Mouse (Mus musculus) midbrain, embryonic 12.5 days (tissue): ENCODE measurements at regions not wholly inside any gene's neighbourhood (a gene's known extent, or its start where the extent isn't known, plus 50 kb on each side); places are given as distances from the start of the nearest gene placed in this dataset.

Source experiments
- ATAC-seq: fragments of 200-750 bp; cut with Nextera tagmentation; 2 replicates; pipeline ENCODE4 v1.8.0; 2017; ENCODE audit warnings: low read depth, moderate TSS enrichment, moderate library complexity; ENCODE audit not compliant: low FRiP score
- H3K27ac ChIP-seq: fragments of 300-500 bp; sonication (generic); replicated peaks from 2 replicates; pipeline ENCODE4 v1.5.1; 2016; ENCODE audit warnings: mild to moderate bottlenecking
- H3K27me3 ChIP-seq: fragments of 300-500 bp; sonication (generic); 2 replicates; pipeline ENCODE4 v1.6.1; 2016; ENCODE audit warnings: mild to moderate bottlenecking
- H3K36me3 ChIP-seq: fragments of 300-500 bp; sonication (generic); 2 replicates; pipeline ENCODE4 v1.6.1; 2016
- H3K4me1 ChIP-seq: fragments of 300-500 bp; sonication (generic); 2 replicates; pipeline ENCODE4 v1.6.1; 2016
- H3K4me2 ChIP-seq: fragments of 300-500 bp; sonication (generic); replicated peaks from 2 replicates; pipeline ENCODE4 v1.6.1; 2016; ENCODE audit warnings: mild to moderate bottlenecking, moderate library complexity
- H3K4me3 ChIP-seq: fragments of 300-500 bp; sonication (generic); 2 replicates; pipeline ENCODE4 v1.5.1; 2016; ENCODE audit warnings: mild to moderate bottlenecking
- H3K9ac ChIP-seq: fragments of 300-500 bp; sonication (generic); replicated peaks from 2 replicates; pipeline ENCODE4 v1.6.1; 2016; ENCODE audit warnings: mild to moderate bottlenecking, moderate library complexity
- H3K9me3 ChIP-seq: fragments of 300-500 bp; sonication (generic); 2 replicates; pipeline ENCODE4 v1.6.1; 2016; ENCODE audit warnings: mild to moderate bottlenecking
- WGBS: fragments of 180-500 bp; shearing (Covaris S2); methylation state at CpG from one replicate; pipeline ENCODE4 v1.1.7; 2016; 5-methylcytosine and 5-hydroxymethylcytosine counted together

DNA sequence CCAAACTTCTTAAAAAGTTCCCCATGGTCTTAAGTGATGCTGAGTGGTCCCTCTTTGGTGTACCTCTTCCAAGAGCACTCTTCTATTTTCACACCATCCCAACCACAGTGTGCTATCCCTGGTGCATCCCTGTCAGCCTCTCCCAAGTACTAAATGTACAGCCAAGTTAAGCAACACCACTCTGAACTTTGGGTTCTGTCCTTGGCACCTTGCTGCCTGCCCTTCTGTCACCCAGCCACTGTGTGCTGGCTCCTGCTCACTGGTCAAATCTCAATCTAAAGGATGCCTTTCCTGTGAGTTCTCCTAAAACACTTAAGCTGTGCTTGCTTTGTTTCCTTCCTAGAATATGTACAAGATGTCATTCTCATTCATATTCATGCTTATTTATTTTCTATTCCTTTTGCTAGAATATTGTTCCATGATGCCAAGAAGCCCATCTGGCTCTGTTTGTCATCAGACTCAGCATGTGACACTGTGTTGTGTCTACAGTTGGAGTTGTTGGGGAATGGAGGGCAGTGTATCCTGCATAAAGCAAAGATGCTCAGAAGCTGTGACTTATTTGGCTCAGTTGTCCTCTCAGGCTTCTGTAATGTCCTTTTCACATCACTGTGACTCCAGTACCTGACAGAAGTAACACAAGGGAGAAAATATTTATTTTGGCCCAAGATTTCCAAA, 388.4 kb upstream of the Kdm8 start:
- Histone ChIP-seq H3K27ac (no peak overlapping the region), H3K36me3 (no peaks in the 10 kb centered on the region), H3K27me3 (no peaks in the 10 kb centered on the region), H3K4me1 (no peaks in the 10 kb centered on the region), H3K4me3 (no peak overlapping the region), H3K4me2 (no peak overlapping the region), H3K9ac (no peak overlapping the region), H3K9me3 (no peaks in the 10 kb centered on the region)
- no peak for ATAC-seq

DNA sequence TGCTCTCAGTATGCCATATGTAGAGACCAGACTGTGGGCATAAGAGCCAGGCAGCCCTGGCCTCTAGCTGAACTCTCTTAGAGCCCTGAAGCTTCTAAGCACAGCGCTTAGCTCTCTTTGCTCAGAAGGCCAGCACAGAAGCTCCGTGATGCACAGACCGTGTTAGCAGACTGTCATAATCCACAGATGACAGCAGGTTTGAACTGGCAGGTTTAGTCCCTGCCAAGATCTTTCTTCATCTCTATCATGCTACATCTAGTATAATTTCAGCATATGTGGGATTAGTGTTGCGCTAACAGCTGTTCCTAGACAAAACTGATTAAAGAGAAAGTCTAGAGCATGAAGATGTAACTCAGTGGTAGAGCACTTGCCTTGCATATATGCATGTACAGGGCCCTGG, 342.0 kb upstream of the Kdm8 start:
- WGBS, result 94% methylated on average over 4 of the region's 4 CpGs
- H3K9ac ChIP-seq, result no peak overlapping the region
- no peak overlapping the region for H3K4me3 ChIP-seq
- no peaks in the 10 kb centered on the region for H3K27me3 ChIP-seq
- no peaks in the 10 kb centered on the region for H3K9me3 ChIP-seq
- H3K4me2 ChIP-seq, result no peak overlapping the region
- H3K4me1 ChIP-seq, result no peaks in the 10 kb centered on the region
- no peak overlapping the region for H3K27ac ChIP-seq
- ATAC-seq, result no peak
- no peaks in the 10 kb centered on the region for H3K36me3 ChIP-seq

GRCm38 (mm10) chr7:125104011-125104410, 340.5 kb upstream of the Kdm8 start:
- H3K9me3 ChIP-seq, result no peaks in the 10 kb centered on the region
- no peak overlapping the region for H3K27ac ChIP-seq
- no peak overlapping the region for H3K4me2 ChIP-seq
- no peak overlapping the region for H3K9ac ChIP-seq
- H3K36me3 ChIP-seq, result no peaks in the 10 kb centered on the region
- H3K4me1 ChIP-seq, result no peaks in the 10 kb centered on the region; the same call in 1 of the 2 replicates
- 84% methylated on average over 4 of the region's 4 CpGs for WGBS
- H3K4me3 ChIP-seq, result no peak overlapping the region
- no peak for ATAC-seq
- no peaks in the 10 kb centered on the region for H3K27me3 ChIP-seq

DNA sequence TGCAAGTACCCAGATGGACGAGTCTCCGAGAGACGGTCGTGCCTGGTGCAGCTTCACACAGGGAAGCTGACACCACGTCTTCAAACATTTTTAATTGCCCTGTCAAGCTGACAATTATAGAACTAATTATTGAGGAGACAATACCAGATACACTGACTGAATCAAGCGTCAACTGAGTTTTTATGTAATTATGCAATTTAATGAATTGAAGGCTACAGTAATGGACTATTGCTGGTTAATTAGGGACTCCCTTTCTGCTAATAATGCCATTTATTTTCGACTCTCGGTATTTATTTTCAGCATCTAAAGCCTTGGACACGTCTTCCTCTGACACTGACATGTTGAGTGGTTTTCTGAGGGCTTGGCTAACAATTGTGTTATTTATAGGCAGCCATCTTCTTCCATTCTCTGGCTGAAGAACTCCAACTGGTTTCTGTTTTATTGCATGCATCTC, 331.6 kb upstream of the Kdm8 start:
- no peak overlapping the region for H3K4me2 ChIP-seq
- no peaks in the 10 kb centered on the region for H3K9me3 ChIP-seq
- H3K9ac ChIP-seq, result no peak overlapping the region
- H3K4me1 ChIP-seq, result no peaks in the 10 kb centered on the region; the same call in 1 of the 2 replicates
- H3K4me3 ChIP-seq, result no peak overlapping the region
- no peak overlapping the region for H3K27ac ChIP-seq
- H3K27me3 ChIP-seq, result no peaks in the 10 kb centered on the region
- no peaks in the 10 kb centered on the region for H3K36me3 ChIP-seq
- no peak for ATAC-seq
- WGBS, result 79% methylated on average over 9 of the region's 9 CpGs

DNA sequence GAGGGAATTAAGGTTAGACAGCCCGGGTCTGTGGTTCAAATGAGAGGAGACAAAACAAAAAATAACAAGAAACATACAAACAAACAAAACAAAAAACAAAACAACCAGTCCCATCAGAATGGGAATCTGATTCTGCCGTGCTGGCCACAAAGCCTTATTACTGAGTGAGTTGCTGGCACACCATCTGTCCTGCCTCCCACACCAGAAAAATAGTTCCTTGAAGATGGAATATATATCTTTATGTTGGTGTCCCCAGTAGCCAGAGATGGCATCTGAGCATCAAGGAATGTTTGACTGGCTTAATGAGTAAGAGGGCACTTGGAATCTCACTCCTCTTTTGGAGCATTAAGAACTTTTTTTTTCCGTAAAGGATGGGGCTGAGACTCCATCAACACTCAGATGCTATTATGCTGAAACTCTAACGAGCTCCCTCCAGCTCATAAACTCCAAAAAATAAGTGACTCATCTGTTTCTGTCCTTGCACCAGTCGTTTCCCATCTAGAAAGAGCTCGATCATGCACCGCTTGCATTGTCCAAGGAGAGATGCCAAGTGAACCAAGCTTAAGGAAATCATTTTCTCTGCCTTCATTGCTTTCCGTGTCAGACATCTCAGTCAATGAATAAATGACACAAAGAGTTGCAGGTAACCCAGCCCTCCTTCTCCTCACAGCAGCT, 329.0 kb upstream of the Kdm8 start:
- no peaks in the 10 kb centered on the region for H3K4me1 ChIP-seq
- no peak overlapping the region for H3K4me3 ChIP-seq
- H3K36me3 ChIP-seq, result no peaks in the 10 kb centered on the region
- no peak overlapping the region for H3K4me2 ChIP-seq
- H3K27ac ChIP-seq, result no peak overlapping the region
- no peaks in the 10 kb centered on the region for H3K9me3 ChIP-seq
- no peaks in the 10 kb centered on the region for H3K27me3 ChIP-seq
- no peak overlapping the region for H3K9ac ChIP-seq
- WGBS, result 80% methylated on average over 8 of the region's 8 CpGs
- no peak for ATAC-seq

DNA sequence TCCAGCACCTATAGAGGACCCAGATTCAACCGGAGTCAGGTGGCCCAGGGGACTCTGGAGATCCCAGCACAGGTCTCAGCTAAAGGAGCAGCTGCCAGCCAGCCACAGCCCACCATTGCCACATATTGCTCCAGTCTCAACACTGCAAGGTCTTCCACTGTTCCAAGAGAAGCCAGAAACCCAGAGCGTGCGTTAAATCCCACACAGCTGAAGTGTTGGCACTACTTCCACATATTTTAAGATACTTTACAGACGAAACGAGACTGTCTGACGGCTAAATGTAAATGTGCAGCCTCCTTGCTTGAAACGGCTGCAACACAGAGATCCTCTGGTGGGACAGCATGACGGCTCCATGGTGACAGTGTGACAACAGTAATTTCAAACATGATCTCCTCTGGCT, 327.3 kb upstream of the Kdm8 start:
- no peaks in the 10 kb centered on the region for H3K36me3 ChIP-seq
- H3K4me1 ChIP-seq, result no peaks in the 10 kb centered on the region
- WGBS, result 87% methylated on average over 8 of the region's 8 CpGs

DNA sequence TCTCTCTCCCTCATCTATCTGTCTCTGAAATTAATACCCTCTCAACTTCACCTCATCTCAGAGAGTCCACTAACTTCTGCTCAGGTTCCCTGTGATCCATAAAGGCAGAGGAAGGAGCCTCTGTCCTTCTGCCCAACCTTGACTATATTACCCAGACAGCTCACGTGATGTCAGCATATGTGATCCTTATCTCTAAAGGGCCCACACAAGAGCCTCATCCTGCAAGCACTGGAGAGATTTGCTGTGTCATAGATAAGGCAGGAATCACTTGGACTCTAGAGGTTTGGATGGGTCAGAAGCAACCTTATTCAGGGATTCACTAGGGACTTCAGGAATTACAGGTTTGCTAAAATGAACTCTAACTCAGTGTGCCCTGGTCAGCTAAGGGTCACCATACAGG, 315.3 kb upstream of the Kdm8 start:
- H3K36me3 ChIP-seq, result no peaks in the 10 kb centered on the region
- H3K27ac ChIP-seq, result no peak overlapping the region
- no peak overlapping the region for H3K4me2 ChIP-seq
- WGBS, result 82% methylated on average over 1 of the region's 1 CpGs
- H3K9ac ChIP-seq, result no peak overlapping the region
- no peak for ATAC-seq
- H3K4me3 ChIP-seq, result no peak overlapping the region
- H3K9me3 ChIP-seq, result no peaks in the 10 kb centered on the region
- H3K27me3 ChIP-seq, result no peaks in the 10 kb centered on the region
- H3K4me1 ChIP-seq, result no peaks in the 10 kb centered on the region

More for the DNA sequence above, 327.3 kb upstream of the Kdm8 start:
- Histone ChIP-seq H3K9me3 (no peaks in the 10 kb centered on the region), H3K4me3 (no peak overlapping the region), H3K4me2 (no peak overlapping the region), H3K27me3 (no peaks in the 10 kb centered on the region), H3K9ac (no peak overlapping the region), H3K27ac (no peak overlapping the region)
- ATAC-seq, result no peak

- no peak overlapping the region for H3K4me3 ChIP-seq
- no peaks in the 10 kb centered on the region for H3K9me3 ChIP-seq
- no peak for ATAC-seq
- no peaks in the 10 kb centered on the region for H3K27me3 ChIP-seq
- H3K9ac ChIP-seq, result no peak overlapping the region
- H3K4me1 ChIP-seq, result no peaks in the 10 kb centered on the region
- H3K36me3 ChIP-seq, result no peaks in the 10 kb centered on the region
- H3K4me2 ChIP-seq, result no peak overlapping the region
- H3K27ac ChIP-seq, result no peak overlapping the region
- 70% methylated on average over 1 of the region's 1 CpGs for WGBS
These were observed 312.5 kb upstream of the Kdm8 start for GRCm38 (mm10) chr7:125131968-125132367.

GRCm38 (mm10) chr7:125138607-125139006, 305.9 kb upstream of the Kdm8 start:
- Histone ChIP-seq H3K9ac (no peak overlapping the region), H3K9me3 (no peaks in the 10 kb centered on the region), H3K36me3 (no peaks in the 10 kb centered on the region), H3K27ac (no peak overlapping the region), H3K4me2 (no peak overlapping the region), H3K4me3 (no peak overlapping the region), H3K27me3 (no peaks in the 10 kb centered on the region), H3K4me1 (no peaks in the 10 kb centered on the region)
- no peak for ATAC-seq
- WGBS, result 92% methylated on average over 3 of the region's 3 CpGs

DNA sequence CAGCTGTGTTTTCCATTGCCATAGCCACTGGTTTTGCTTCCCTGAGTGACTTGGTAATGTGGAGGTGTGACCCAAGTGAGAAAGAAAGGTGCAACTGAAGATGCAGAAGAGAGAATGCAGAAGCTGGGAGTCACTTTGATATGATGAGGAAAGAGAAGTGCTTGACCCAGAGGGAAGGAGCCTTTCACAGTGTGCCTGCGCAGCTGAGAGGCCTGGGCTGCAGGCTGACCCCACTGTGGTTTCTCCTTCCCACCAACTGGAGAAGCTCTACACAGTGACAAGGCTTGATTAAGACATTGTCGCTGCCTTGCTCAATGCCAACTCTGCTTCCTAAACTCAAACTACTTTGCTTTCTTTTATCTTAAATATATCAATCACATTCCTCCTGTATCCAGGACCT, 305.3 kb upstream of the Kdm8 start:
- Histone ChIP-seq H3K9ac (no peak overlapping the region), H3K4me3 (no peak overlapping the region), H3K4me1 (no peaks in the 10 kb centered on the region), H3K4me2 (no peak overlapping the region), H3K27me3 (no peaks in the 10 kb centered on the region), H3K9me3 (no peaks in the 10 kb centered on the region), H3K27ac (no peak overlapping the region), H3K36me3 (no peaks in the 10 kb centered on the region)
- no peak for ATAC-seq
- 91% methylated on average over 2 of the region's 2 CpGs for WGBS

- Histone ChIP-seq H3K27ac (no peak overlapping the region), H3K4me2 (no peak overlapping the region), H3K4me1 (no peaks in the 10 kb centered on the region), H3K9me3 (no peaks in the 10 kb centered on the region), H3K9ac (no peak overlapping the region), H3K4me3 (no peak overlapping the region), H3K36me3 (no peaks in the 10 kb centered on the region), H3K27me3 (no peaks in the 10 kb centered on the region)
- no peak for ATAC-seq
- WGBS, result 69% methylated on average over 3 of the region's 3 CpGs
These were observed 303.6 kb upstream of the Kdm8 start for GRCm38 (mm10) chr7:125140854-125141253.

- 93% methylated on average over 1 of the region's 1 CpGs for WGBS
- H3K9me3 ChIP-seq, result no peaks in the 10 kb centered on the region
- ATAC-seq, result no peak
- H3K4me2 ChIP-seq, result no peak overlapping the region
- H3K27me3 ChIP-seq, result no peaks in the 10 kb centered on the region
- no peak overlapping the region for H3K9ac ChIP-seq
- no peak overlapping the region for H3K4me3 ChIP-seq
- H3K4me1 ChIP-seq, result no peaks in the 10 kb centered on the region
- H3K27ac ChIP-seq, result no peak overlapping the region
- H3K36me3 ChIP-seq, result no peaks in the 10 kb centered on the region
These were observed 302.6 kb upstream of the Kdm8 start for GRCm38 (mm10) chr7:125141864-125142263.

- H3K27me3 ChIP-seq, result no peaks in the 10 kb centered on the region
- ATAC-seq, result no peak
- H3K4me2 ChIP-seq, result no peak overlapping the region
- H3K4me3 ChIP-seq, result no peak overlapping the region
- 69% methylated on average over 9 of the region's 9 CpGs for WGBS
- no peak overlapping the region for H3K27ac ChIP-seq
- no peak overlapping the region for H3K9ac ChIP-seq
- H3K36me3 ChIP-seq, result no peaks in the 10 kb centered on the region
- H3K9me3 ChIP-seq, result no peaks in the 10 kb centered on the region
- no peaks in the 10 kb centered on the region for H3K4me1 ChIP-seq
These were observed 298.5 kb upstream of the Kdm8 start for GRCm38 (mm10) chr7:125146025-125146424.
